Mouse (Mus musculus): Measurements from ENCODE around the gene Fdx1l. TPM values are rescaled to one million over a fixed set of nuclear protein-coding genes. Genes with fewer than 3 reads are reported as not detected.

Gene Fdx1l
- polyA plus RNA-seq, 1 experiment from 2014 or later = 60.5 TPM

DNA sequence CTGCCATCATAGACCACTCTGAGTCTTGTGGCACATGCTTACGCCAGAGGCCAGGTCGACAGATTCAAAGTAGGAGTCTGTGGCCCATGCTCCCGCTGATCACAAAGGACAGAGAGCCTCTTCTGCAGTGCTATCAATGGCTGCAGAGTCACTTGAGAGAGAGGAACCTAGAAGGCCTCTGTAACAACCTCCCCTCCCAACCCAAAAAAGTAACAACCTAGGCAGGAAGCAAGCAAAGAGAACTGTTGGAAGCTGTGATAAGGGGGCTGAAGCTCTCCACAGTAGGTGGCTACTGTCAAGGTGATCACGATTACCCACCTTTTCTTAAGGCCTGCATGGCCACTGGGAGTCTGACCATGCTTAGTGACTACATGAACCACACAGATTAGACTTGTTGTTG is 29.9 kb downstream of the Fdx1l start:
- Histone ChIP-seq H3K27me3 (replicated peaks; ENCODE audit: control insufficient read depth, insufficient read depth, low read length) (peaks cover 14% of the 10 kb centered on the region), H3K4me3 (replicated peaks; ENCODE audit: low read length) (no peak overlapping the region), H3K4me2 (ENCODE audit: low read length) (no peak overlapping the region), H3K36me3 (ENCODE audit: control insufficient read depth, insufficient read depth) (no peaks in the 10 kb centered on the region), H3K27ac (ENCODE audit: low read length) (no peak overlapping the region), H3K9ac (replicated peaks; ENCODE audit: low read depth, low read length) (no peak overlapping the region), H3K9me3 (ENCODE audit: control insufficient read depth, low read length) (no peaks in the 10 kb centered on the region), H3K4me1 (replicated peaks; ENCODE audit: control insufficient read depth, insufficient read depth, low read length) (no peaks in the 10 kb centered on the region)
- 86% methylated on average over 4 of the region's 4 CpGs for WGBS
- no peak for ATAC-seq

DNA sequence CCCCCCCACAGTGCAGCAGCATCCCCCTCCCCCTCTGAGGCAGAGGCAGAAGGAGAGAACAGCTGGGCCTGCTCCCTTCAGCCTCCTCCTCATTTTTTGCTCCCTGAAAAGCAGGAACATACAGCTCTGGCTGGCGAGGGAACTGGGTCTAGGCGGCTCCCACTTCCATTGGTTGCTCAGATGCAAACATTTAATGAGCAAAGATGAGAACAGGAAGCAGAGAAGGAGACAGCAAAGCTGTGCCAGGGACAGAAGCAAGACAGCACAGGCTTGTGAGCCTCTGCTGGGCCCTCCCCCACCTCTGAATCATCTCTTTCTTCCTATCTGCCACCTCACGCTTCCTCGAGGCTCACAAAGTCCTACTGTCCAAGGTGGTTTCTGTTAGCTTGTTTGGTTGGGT is 32.1 kb downstream of the Fdx1l start:
- 47% methylated on average over 4 of the region's 4 CpGs for WGBS
- peaks cover 36% of the 10 kb centered on the region for H3K27me3 ChIP-seq (replicated peaks; ENCODE audit: control insufficient read depth, insufficient read depth, low read length)
- no peaks in the 10 kb centered on the region for H3K36me3 ChIP-seq (ENCODE audit: control insufficient read depth, insufficient read depth)
- no peak overlapping the region for H3K9ac ChIP-seq (replicated peaks; ENCODE audit: low read depth, low read length)
- H3K4me2 ChIP-seq (ENCODE audit: low read length) = no peak overlapping the region
- H3K4me3 ChIP-seq (replicated peaks; ENCODE audit: low read length) = no peak overlapping the region
- H3K27ac ChIP-seq (ENCODE audit: low read length) = no peak overlapping the region
- ATAC-seq = no peak
- H3K9me3 ChIP-seq (ENCODE audit: control insufficient read depth, low read length) = no peaks in the 10 kb centered on the region
- peaks cover 14% of the 10 kb centered on the region for H3K4me1 ChIP-seq (replicated peaks; ENCODE audit: control insufficient read depth, insufficient read depth, low read length)

DNA sequence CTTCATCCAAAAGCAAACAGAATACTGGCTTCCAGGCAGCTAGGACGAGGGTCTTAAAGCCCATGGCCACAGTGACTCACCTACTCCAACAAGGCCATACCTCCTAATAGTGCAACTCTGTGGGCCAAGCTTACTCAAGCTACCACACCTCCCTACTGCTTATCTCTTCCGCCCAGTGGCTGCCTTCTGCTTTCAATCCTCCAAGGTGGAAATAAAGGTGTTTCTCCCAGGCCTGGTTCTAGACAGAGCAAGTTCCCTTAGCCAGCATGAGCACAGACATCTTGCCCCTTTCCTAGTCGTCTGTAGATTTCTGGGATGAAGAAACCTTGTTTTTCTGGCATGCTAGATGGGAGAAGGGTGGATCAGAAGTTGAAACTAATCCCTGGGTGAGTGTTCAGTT is 33.6 kb downstream of the Fdx1l start:
- Histone ChIP-seq H3K27ac (ENCODE audit: low read length) (no peak overlapping the region), H3K27me3 (replicated peaks; ENCODE audit: control insufficient read depth, insufficient read depth, low read length) (peaks cover 52% of the 10 kb centered on the region), H3K9me3 (ENCODE audit: control insufficient read depth, low read length) (no peaks in the 10 kb centered on the region), H3K9ac (replicated peaks; ENCODE audit: low read depth, low read length) (no peak overlapping the region), H3K4me1 (replicated peaks; ENCODE audit: control insufficient read depth, insufficient read depth, low read length) (peaks cover 19% of the 10 kb centered on the region), H3K4me2 (ENCODE audit: low read length) (no peak overlapping the region), H3K4me3 (replicated peaks; ENCODE audit: low read length) (no peak overlapping the region), H3K36me3 (ENCODE audit: control insufficient read depth, insufficient read depth) (no peaks in the 10 kb centered on the region)
- ATAC-seq = no peak
- 74% methylated on average over 3 of the region's 3 CpGs for WGBS

DNA sequence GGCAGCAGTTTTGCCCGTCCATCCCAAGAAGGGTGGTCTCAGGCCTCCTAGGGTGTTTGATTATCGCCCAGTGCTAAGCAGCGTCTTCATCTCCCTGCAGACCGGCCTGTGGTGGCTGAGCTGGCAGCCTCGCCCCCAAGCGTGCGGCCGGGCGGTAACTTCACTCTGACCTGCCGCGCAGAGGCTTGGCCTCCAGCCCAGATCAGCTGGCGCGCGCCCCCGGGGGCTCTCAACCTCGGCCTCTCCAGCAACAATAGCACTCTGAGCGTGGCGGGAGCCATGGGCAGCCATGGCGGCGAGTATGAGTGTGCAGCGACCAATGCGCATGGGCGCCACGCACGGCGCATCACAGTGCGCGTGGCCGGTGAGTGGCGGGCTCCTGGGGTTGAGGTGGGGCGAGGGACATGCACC is 35.9 kb downstream of the Fdx1l start:
- ATAC-seq = peak; percentile 79
- H3K27ac ChIP-seq (ENCODE audit: low read length) = no peak overlapping the region
- no peaks in the 10 kb centered on the region for H3K36me3 ChIP-seq (ENCODE audit: control insufficient read depth, insufficient read depth)
- peak overlapping the region; percentile 74 for H3K4me2 ChIP-seq (ENCODE audit: low read length)
- H3K4me1 ChIP-seq (replicated peaks; ENCODE audit: control insufficient read depth, insufficient read depth, low read length) = peaks cover 31% of the 10 kb centered on the region
- 2% methylated on average over 31 of the region's 31 CpGs for WGBS
- peak overlapping the region; percentile 75 for H3K9ac ChIP-seq (replicated peaks; ENCODE audit: low read depth, low read length)
- H3K27me3 ChIP-seq (replicated peaks; ENCODE audit: control insufficient read depth, insufficient read depth, low read length) = peaks cover 70% of the 10 kb centered on the region
- no peaks in the 10 kb centered on the region for H3K9me3 ChIP-seq (ENCODE audit: control insufficient read depth, low read length)
- H3K4me3 ChIP-seq (replicated peaks; ENCODE audit: low read length) = peak overlapping the region; percentile 57

DNA sequence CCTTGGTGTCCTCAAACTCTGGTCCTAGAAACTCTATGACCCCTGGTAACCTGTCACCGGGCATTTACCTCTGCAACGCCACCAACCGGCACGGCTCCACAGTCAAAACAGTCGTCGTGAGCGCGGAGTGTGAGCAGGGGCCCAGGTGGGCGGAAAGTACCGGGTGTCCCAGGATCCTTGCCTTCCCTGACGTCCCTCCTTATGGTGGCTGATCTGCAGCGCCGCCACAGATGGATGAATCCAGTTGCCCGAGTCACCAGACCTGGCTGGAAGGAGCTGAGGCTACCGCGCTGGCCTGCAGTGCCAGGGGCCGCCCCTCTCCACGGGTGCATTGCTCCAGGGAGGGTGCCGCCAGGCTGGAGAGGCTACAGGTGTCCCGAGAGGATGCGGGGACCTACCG is 36.7 kb downstream of the Fdx1l start:
- 1% methylated on average over 22 of the region's 22 CpGs for WGBS
- ATAC-seq = no peak
- no peak overlapping the region for H3K9ac ChIP-seq (replicated peaks; ENCODE audit: low read depth, low read length)

DNA sequence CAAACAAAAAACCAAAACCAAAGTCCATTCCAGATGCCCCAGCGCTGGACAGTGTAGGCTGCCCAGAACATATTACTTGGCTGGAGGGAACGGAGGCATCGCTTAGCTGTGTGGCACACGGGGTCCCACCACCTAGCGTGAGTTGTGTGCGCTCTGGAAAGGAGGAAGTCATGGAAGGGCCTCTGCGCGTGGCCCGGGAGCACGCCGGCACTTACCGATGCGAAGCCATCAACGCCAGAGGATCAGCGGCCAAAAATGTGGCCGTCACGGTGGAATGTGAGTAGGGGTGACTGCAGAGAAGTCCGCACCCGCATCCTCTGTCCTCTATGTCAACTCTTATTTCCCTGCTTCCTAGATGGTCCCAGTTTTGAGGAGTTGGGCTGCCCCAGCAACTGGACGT is 37.3 kb downstream of the Fdx1l start:
- peaks cover 42% of the 10 kb centered on the region for H3K4me1 ChIP-seq (replicated peaks; ENCODE audit: control insufficient read depth, insufficient read depth, low read length)
- no peak overlapping the region for H3K27ac ChIP-seq (ENCODE audit: low read length)

More for the DNA sequence above, 36.7 kb downstream of the Fdx1l start:
- peak overlapping the region; percentile 74 for H3K4me2 ChIP-seq (ENCODE audit: low read length)
- peaks cover 39% of the 10 kb centered on the region for H3K4me1 ChIP-seq (replicated peaks; ENCODE audit: control insufficient read depth, insufficient read depth, low read length)
- no peak overlapping the region for H3K27ac ChIP-seq (ENCODE audit: low read length)
- H3K9me3 ChIP-seq (ENCODE audit: control insufficient read depth, low read length) = no peaks in the 10 kb centered on the region
- peak overlapping the region; percentile 57 for H3K4me3 ChIP-seq (replicated peaks; ENCODE audit: low read length)
- no peaks in the 10 kb centered on the region for H3K36me3 ChIP-seq (ENCODE audit: control insufficient read depth, insufficient read depth)
- peaks cover 76% of the 10 kb centered on the region for H3K27me3 ChIP-seq (replicated peaks; ENCODE audit: control insufficient read depth, insufficient read depth, low read length)

DNA sequence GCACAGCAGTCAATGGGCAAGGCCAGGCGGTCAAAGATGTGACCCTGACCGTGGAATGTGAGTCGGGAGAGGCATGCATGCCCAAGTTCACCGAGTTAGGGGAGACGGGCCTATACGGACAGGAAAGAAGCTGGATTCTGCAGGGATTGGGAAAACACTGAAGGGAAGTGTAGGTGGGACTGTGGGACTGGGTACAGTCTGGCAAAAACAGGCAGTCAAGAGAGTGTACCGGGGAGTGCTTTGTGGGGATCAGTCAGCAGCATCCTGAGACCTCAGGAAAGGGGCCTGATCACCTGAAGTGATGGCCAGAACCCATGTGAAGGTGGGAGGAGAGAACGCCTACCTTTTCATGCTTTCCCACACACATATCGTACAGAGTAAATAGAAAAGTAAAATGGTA is 37.8 kb downstream of the Fdx1l start:
- Histone ChIP-seq H3K4me3 (replicated peaks; ENCODE audit: low read length) (no peak overlapping the region), H3K27me3 (replicated peaks; ENCODE audit: control insufficient read depth, insufficient read depth, low read length) (peaks cover 80% of the 10 kb centered on the region), H3K36me3 (ENCODE audit: control insufficient read depth, insufficient read depth) (no peaks in the 10 kb centered on the region), H3K9me3 (ENCODE audit: control insufficient read depth, low read length) (no peaks in the 10 kb centered on the region), H3K4me1 (replicated peaks; ENCODE audit: control insufficient read depth, insufficient read depth, low read length) (peaks cover 45% of the 10 kb centered on the region), H3K9ac (replicated peaks; ENCODE audit: low read depth, low read length) (no peak overlapping the region), H3K27ac (ENCODE audit: low read length) (no peak overlapping the region), H3K4me2 (ENCODE audit: low read length) (no peak overlapping the region)
- 13% methylated on average over 9 of the region's 9 CpGs for WGBS
- no peak for ATAC-seq

More for the DNA sequence above, 37.3 kb downstream of the Fdx1l start:
- WGBS = 6% methylated on average over 20 of the region's 20 CpGs
- no peak for ATAC-seq
- no peaks in the 10 kb centered on the region for H3K9me3 ChIP-seq (ENCODE audit: control insufficient read depth, low read length)
- H3K4me2 ChIP-seq (ENCODE audit: low read length) = no peak overlapping the region
- no peaks in the 10 kb centered on the region for H3K36me3 ChIP-seq (ENCODE audit: control insufficient read depth, insufficient read depth)
- H3K27me3 ChIP-seq (replicated peaks; ENCODE audit: control insufficient read depth, insufficient read depth, low read length) = peaks cover 79% of the 10 kb centered on the region
- no peak overlapping the region for H3K4me3 ChIP-seq (replicated peaks; ENCODE audit: low read length)
- no peak overlapping the region for H3K9ac ChIP-seq (replicated peaks; ENCODE audit: low read depth, low read length)

DNA sequence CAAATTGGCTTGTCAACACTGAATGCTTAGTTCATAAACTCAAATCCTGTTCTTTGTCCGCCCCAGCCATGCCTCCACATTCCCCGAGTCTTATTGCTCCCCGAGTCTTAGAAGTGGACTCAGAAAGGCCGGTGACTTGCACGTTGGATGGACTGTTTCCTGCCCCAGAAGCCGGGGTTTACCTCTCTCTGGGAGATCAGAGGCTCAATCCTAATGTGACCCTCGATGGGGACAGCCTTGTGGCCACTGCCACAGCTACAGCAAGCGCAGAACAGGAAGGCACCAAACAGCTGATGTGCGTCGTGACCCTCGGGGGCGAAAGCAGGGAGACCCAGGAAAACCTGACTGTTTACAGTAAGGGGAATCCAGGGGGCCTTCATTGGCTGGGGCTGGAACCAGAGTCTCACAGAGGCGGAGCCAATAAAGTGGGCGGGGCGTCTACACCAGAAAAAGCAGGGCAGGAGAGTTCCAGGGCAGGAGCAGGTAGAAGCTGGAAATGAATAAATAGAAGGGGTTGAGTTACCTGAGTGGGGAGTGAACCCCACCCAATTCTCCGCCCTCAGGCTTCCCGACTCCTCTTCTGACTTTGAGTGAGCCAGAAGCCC is 38.8 kb downstream of the Fdx1l start:
- no peak overlapping the region for H3K4me2 ChIP-seq (ENCODE audit: low read length)
- H3K36me3 ChIP-seq (ENCODE audit: control insufficient read depth, insufficient read depth) = no peaks in the 10 kb centered on the region
- H3K27ac ChIP-seq (ENCODE audit: low read length) = no peak overlapping the region
- 4% methylated on average over 17 of the region's 17 CpGs for WGBS
- no peak for ATAC-seq
- no peak overlapping the region for H3K4me3 ChIP-seq (replicated peaks; ENCODE audit: low read length)
- H3K9ac ChIP-seq (replicated peaks; ENCODE audit: low read depth, low read length) = no peak overlapping the region
- peaks cover 87% of the 10 kb centered on the region for H3K27me3 ChIP-seq (replicated peaks; ENCODE audit: control insufficient read depth, insufficient read depth, low read length)
- H3K9me3 ChIP-seq (ENCODE audit: control insufficient read depth, low read length) = no peaks in the 10 kb centered on the region
- peaks cover 51% of the 10 kb centered on the region for H3K4me1 ChIP-seq (replicated peaks; ENCODE audit: control insufficient read depth, insufficient read depth, low read length)

DNA sequence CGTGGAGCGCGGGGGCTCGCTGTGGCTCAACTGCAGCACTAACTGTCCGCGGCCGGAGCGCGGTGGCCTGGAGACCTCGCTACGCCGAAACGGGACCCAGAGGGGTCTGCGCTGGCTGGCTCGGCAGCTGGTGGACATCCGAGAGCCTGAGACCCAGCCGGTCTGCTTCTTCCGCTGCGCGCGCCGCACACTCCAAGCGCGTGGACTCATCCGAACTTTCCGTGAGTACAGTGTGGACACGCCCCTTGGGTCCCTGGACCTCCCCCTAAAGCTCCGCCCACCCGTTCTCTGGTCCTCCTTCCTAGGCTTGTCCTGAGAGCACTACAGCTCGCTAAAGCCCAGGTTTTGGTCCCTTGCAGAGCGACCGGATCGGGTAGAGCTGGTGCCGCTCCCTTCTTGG is 40.3 kb downstream of the Fdx1l start:
- peaks cover 86% of the 10 kb centered on the region for H3K27me3 ChIP-seq (replicated peaks; ENCODE audit: control insufficient read depth, insufficient read depth, low read length)
- H3K36me3 ChIP-seq (ENCODE audit: control insufficient read depth, insufficient read depth) = no peaks in the 10 kb centered on the region
- peak; percentile 16; the same call in 1 of the 2 replicates for ATAC-seq
- under 1% methylated on average over 34 of the region's 34 CpGs for WGBS
- H3K4me1 ChIP-seq (replicated peaks; ENCODE audit: control insufficient read depth, insufficient read depth, low read length) = peaks cover 56% of the 10 kb centered on the region
- H3K4me3 ChIP-seq (replicated peaks; ENCODE audit: low read length) = peak overlapping the region; percentile 37
- H3K4me2 ChIP-seq (ENCODE audit: low read length) = peak overlapping the region; percentile 99
- H3K27ac ChIP-seq (ENCODE audit: low read length) = no peak overlapping the region
- H3K9me3 ChIP-seq (ENCODE audit: control insufficient read depth, low read length) = no peaks in the 10 kb centered on the region
- no peak overlapping the region for H3K9ac ChIP-seq (replicated peaks; ENCODE audit: low read depth, low read length)

DNA sequence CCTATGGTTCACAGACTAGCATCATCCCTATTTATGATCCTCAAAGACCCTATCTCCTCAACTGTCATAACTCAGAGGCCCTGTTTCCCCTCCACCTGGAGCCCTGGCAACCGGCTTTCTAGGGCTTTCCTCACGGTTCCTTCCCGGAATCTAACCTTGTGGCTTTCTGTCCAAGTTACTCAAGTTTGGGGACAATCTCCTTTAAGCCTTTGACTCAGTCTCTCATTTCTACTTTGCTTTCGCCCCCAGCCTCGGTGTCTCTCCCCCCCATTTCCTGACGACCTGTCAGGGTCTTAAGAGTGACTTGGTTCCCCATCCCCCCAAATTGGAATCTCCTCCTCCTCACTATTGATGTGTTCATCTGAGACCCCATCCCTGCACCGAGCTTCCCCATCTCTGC is 40.9 kb downstream of the Fdx1l start:
- Histone ChIP-seq H3K36me3 (ENCODE audit: control insufficient read depth, insufficient read depth) (no peaks in the 10 kb centered on the region), H3K4me3 (replicated peaks; ENCODE audit: low read length) (peak overlapping the region; percentile 61), H3K27ac (ENCODE audit: low read length) (no peak overlapping the region), H3K27me3 (replicated peaks; ENCODE audit: control insufficient read depth, insufficient read depth, low read length) (peaks cover 80% of the 10 kb centered on the region), H3K9me3 (ENCODE audit: control insufficient read depth, low read length) (no peaks in the 10 kb centered on the region), H3K4me2 (ENCODE audit: low read length) (peak overlapping the region; percentile 99), H3K4me1 (replicated peaks; ENCODE audit: control insufficient read depth, insufficient read depth, low read length) (peaks cover 52% of the 10 kb centered on the region), H3K9ac (replicated peaks; ENCODE audit: low read depth, low read length) (peak overlapping the region; percentile 64; the same call in 1 of the 2 replicates)
- ATAC-seq = no peak
- WGBS = 2% methylated on average over 7 of the region's 7 CpGs
